Mouse (Mus musculus) ovary, adult 10 weeks (tissue): ENCODE results near the gene Hoxa6. TPM values are rescaled to one million over a fixed set of nuclear protein-coding genes. Genes with fewer than 3 reads are reported as not detected.

Experiments used
- polyA plus RNA-seq: library from polyadenylated mRNA; stranded (reverse); fragments of 350-450 nt; fragmentation: Illumina TruSeq; extraction: RNeasy Lipid Tissue Mini Kit (QIAGEN cat#74804); gene quantifications from one replicate; pipeline ENCODE4 v1.2.3, GENCODE M21; 2014

Gene Hoxa6
- not detected for polyA plus RNA-seq

DNA sequence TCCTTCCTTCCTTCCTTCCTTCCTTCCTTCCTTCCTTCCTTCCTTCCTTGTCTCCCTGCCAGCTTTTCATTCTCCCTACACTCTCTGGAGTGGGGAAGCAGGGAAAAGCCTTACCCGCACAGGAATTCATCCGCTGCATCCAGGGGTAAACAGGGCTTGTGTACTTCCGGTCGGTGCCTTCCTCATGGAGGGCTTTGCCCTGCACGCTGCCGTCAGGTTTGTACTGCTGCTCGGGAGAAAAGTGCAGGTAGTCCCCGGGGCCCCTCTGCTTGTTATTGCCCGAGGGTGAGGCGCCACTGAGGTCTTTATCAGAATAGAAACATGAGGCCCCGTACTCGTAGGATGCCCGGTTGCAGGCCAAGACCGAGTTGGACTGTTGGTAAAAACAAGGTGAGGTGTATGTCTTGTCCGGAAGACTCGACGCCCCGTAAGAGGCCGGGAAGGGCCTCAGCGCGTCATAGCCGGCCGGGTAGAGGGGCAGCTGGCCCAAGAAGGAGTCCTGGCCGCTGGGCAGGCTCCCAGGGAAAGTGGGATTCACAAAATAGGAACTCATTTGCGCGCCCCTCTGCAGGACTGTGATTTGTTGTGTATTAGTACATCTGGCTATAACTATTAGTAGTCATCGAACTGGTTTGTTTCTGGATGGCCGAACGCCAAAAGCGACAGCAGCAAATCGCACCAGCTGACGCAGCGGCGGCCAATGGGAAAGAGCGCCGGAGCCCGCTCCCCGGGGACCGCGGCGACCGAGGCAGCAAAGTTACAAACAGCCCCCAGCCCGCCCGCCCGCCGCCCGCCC is at the start of gene Hoxa6:
Gene Hoxa6 (minus strand): TSS at position 651 of the 796 bp plus-strand sequence.

GRCm38 (mm10) chr6:52245757-52246142 is 37.2 kb upstream of the Hoxa6 start, which contains the start of gene Hoxa11:
Hoxa11 (minus strand) TSS chr6:52245810.

DNA sequence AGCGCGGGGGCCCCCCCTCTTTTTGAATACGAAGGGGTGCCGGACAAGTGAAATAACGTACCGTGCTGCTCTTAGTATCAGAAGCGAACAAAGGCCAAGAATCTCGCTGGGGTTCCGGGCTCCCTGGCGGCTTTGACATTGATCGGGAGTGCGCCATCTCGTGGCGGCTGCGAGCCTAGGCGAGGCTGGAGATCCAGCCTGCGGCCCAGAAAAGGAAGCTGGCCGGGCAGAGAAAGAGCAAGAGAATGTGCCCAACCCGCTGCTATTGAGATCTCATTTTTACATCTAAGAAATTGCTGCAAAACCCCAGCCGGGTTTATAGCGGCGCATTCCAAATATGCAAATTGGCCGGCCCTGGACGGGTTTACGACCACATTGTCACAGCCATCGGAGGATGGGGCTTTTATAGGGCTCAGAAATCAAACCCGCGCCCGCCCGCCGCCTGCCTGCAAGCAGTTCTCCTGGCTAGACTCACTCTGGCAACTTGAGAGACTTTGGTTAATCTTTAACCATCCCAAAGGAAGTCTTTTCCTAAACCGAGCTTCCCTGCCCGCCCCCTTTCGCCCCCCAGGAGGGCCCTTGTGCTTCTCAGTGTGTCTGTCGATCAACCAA is 32.0 kb upstream of the Hoxa6 start, which contains the start of gene Hoxa10:
Gene Hoxa10 (minus strand): TSS at position 466 of the 612 bp plus-strand sequence.

DNA sequence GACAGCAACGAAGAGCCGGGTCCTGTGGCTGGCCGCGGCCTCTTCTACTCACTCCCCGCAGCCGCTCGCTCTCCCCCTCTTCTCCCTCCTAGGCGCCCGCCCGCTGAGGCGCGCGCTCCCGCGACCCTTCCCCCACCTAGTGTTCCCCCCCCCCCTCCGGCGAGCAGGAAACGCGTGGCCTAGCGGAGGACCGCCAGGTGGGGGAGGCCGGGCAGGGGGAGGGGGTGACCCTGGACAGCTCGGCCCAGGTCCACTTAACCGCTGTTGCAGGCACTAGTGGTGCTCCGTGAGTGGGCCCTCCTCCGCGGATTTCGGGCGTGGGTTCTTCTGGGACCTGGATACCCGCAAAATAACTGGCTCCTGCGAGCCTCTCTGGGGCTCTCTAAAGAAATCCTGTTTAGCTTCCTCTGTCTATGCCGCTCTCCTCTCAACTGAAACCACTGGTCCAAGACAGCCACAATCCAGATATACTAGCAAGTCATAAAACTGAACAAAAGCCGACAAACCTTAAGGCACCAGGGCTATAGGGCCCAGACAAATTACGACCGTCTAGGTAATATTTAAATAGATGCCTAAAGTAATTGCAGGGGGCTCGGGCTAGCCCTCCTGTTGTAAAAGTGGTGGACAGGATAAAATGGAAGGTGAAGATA is 22.1 kb upstream of the Hoxa6 start, which contains the start of gene Hoxa9:
Gene Hoxa9 (minus strand): TSS at position 574 of the 650 bp plus-strand sequence.

DNA sequence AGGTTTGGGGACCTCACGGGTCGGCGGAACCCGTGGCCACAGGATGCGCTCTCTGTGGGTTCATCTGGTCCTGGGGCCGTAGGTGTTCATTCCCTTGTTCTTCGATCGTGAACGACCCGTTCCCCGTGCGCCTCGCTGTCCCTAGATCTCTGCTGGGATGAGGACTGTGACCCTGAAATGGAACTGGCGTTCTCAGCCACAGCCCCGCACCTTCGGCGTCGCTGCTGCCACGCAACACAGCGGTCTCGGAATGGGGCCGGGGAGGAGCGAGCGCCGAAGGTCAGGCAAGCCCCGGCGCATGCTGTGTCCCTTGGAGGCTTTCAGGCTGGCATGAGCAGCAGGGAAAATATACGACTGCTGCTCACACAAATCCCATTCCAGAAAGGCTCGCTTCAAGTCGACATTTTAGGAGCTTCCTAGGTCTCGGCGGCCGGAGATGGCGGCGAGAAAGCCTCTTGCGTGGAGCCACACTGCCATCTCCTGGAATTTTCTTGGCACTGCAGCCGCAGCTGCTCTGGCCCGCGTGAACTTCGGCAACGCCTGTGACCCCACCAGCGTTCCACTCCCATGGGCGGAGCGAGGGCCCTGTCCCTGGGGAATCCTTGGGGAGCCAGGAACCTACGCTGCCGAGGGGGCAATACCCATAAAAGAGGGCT is 12.9 kb upstream of the Hoxa6 start, which contains the start of gene Hoxa7:
Gene Hoxa7 (minus strand): TSS at position 518 of the 656 bp plus-strand sequence.

GRCm38 (mm10) chr6:52213119-52213986 is 4.8 kb upstream of the Hoxa6 start, which contains the start of the genes Hoxa3 and Gm28308:
Hoxa3 (minus strand) TSS chr6:52213336.
Gm28308 (minus strand) TSS chr6:52213339.

GRCm38 (mm10) chr6:52204050-52204752 is 4.3 kb downstream of the Hoxa6 start, which contains the start of gene Hoxa5:
Hoxa5 (minus strand) TSS chr6:52204587.

DNA sequence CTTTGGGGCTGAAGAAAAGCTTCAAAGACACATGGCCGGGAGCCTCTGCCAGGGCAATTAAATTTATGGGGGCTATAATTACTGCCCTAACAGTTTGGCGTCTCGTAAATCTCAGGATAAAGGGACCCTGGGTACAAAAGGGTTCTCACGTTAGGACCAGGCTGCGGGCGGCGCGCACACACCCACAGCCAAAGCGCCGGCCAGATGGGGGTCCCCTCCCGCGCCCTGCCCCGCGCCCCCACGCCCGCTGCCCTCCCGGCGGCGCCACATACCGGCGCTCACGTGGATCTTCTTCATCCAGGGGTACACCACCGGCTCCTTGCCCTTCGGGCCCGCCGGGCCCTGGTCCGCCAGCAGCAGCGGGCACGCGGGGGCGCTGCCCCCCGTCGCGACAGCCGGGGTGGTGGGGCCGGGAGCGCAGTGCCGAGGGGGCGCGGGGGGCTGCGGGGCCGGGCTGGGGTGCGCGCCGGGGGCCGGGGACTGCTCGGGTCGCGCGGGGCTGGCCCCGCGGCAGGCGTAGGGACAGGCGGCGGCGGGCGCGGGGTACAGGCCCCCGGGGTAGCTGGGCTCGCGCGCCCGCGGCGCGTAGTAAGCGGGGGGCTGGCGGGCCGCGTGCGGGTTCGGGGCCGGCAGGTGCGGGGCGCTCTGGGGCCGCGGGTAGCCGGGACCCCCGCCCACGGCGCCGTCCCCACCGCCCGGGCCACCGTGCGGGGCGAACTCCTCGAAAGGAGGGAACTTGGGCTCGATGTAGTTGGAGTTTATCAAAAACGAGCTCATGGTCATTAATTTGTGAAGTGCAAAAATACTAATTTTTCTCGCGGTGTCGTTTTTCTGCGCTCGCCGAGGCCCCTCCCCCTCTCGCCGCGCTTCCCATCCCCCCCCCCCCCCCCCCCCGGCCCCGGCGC is 17.4 kb downstream of the Hoxa6 start, which contains the start of gene Hoxa4:
Gene Hoxa4 (minus strand): TSS at position 848 of the 905 bp plus-strand sequence.

DNA sequence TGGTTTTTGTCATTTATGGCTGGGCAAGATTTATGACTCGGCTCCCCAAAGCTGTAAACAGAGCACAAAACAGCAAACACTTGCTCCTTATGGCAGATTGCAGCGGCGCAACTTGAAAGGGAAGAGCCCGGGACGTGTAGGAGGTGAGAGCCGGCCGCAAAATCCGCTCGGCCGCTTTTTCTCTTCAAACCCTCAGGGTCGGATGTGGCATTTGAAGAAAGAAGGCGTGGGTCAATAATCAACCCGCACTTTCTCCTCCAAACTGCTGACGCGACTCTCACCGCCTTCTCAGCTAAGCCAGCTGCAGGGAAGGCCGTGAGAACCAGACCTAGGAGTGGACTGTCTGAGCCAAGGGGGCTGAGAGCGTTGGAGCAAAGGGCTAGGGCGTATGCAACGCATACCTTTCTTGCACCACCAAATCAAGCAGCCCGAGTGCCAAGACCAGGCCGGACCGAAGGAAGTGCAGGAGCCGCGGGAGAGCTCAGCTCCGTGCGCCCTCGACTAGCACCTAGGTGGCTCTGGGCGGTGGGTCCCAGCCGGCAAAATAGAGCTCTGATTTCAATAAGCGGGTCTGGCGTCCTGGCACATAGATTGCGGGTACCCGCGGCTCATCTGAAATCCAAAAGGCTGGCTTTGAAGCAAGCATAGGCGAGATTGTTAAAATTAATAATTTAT is 31.3 kb downstream of the Hoxa6 start, which contains the start of gene 5730596B20Rik:
Gene 5730596B20Rik (plus strand): TSS at position 438 of the 675 bp plus-strand sequence.

DNA sequence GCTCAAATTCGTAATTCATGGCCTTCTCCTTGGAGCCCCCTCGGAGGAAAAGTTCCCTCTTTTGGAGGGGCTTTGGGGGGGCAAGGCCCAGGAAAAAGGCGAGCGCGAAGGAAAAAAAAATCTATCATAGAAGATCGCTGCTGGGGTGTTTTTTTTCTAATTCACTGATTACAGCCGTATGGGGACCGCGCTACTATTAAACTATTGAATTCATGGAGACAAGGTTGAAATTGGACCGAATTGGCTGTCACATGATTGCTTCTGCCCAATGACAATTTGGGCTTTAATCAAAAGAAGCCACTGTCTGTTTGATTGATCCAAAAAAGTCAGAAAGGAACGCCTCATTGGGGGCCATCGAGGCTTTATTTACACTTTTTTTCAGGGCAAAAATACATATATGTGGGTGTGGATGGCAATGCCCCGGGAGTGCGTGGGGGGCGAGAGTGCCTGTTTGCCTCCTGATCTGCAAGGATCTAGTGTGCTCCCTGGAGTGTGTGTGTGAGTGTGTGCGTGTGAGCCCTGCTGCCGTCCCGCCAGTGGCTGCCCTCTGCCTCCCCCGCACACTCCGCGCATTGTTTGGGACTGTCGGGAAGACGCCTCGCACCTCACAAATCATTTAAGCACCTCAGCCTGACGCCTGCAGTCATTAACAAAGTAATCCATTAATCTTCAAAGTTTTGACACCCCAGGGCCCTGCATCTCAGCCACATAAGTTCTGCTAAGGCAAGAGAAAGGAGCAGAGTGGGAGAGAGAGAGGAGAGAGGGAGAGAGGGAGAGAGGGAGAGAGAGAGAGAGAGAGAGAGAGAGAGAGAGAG is 43.7 kb downstream of the Hoxa6 start, which contains the start of gene Hoxa2:
Gene Hoxa2 (minus strand): TSS at position 206 of the 815 bp plus-strand sequence.

GRCm38 (mm10) chr6:52158276-52159051 is 50.1 kb downstream of the Hoxa6 start, which contains the start of gene Hoxa1:
Hoxa1 (minus strand) TSS chr6:52158317.

Other genes with a start within 250 kb of the Hoxa6 start
- gene Skap2, start 196.2 kb downstream of the Hoxa6 start, polyA plus RNA-seq: 43.6 TPM
- 0.37 TPM for gene Hoxa1, start 50.4 kb downstream of the Hoxa6 start, polyA plus RNA-seq
- 1.5 TPM for gene Hoxa2, start 43.9 kb downstream of the Hoxa6 start, polyA plus RNA-seq
- not detected for gene 5730596B20Rik, start 31.2 kb downstream of the Hoxa6 start, polyA plus RNA-seq
- 1.1 TPM for gene Hoxa4, start 17.0 kb downstream of the Hoxa6 start, polyA plus RNA-seq
- gene Hoxa5, start 4.1 kb downstream of the Hoxa6 start, polyA plus RNA-seq: 7.3 TPM
- gene Hoxa3, start 4.6 kb upstream of the Hoxa6 start, polyA plus RNA-seq: 7.4 TPM
- gene Gm28308, start 4.6 kb upstream of the Hoxa6 start, polyA plus RNA-seq: not detected
- 6.8 TPM for gene Hoxa7, start 13.1 kb upstream of the Hoxa6 start, polyA plus RNA-seq
- 3.3 TPM for gene Hoxa9, start 22.4 kb upstream of the Hoxa6 start, polyA plus RNA-seq
- 3.1 TPM for gene Hoxa10, start 32.1 kb upstream of the Hoxa6 start, polyA plus RNA-seq
- gene Hoxa11, start 37.1 kb upstream of the Hoxa6 start, polyA plus RNA-seq: 0.34 TPM
- gene Hoxa13, start 52.2 kb upstream of the Hoxa6 start, polyA plus RNA-seq: 0.37 TPM
- gene Evx1, start 104.8 kb upstream of the Hoxa6 start, polyA plus RNA-seq: 0.14 TPM